Mouse (Mus musculus): Measurements from ENCODE around the gene Trpv4. TPM values are rescaled to one million over a fixed set of nuclear protein-coding genes. Genes with fewer than 3 reads are reported as not detected.
A peak's percentile ranks its signal among the peaks of the same experiment; 100 is the strongest.

Trpv4 gene
- polyA plus RNA-seq, 1 experiment from 2014 or later: 0.55 TPM

DNA sequence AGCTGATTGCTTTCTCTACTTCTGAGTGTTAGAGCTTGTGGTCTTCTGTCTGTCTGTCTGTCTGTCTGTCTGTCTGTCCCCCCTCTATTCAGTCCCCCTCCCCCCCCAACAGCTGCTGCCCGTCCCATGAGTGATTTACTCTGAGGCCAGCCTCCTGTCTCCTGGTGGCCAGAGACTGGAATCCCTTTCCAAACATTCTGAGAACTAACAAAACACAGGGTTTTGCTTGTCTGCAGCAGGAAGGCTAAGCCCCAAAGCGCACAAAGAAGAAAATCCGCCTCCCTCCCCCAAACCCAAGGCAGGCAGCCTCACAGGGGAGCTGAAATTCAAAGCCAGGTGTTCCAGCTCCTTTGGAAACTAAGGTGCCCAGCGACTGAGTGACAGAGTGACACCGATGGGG lies 72.5 kb downstream of the Trpv4 start:
- H3K27ac ChIP-seq (ENCODE audit: low read depth, low read length): 0 out of 2 replicates have a peak overlapping the region, but pooled peaks have one; percentile 1
- no peak for ATAC-seq
- no peak for DNase-seq (ENCODE audit: low spot score)
- H3K4me1 ChIP-seq (ENCODE audit: control insufficient read depth, insufficient read depth, low read length): peaks cover 35% of the 10 kb centered on the region
- no peaks in the 10 kb centered on the region for H3K9me3 ChIP-seq (replicated peaks; ENCODE audit: control insufficient read depth, low read length)
- H3K4me3 ChIP-seq (ENCODE audit: low read depth, low read length): no peak overlapping the region
- no peak overlapping the region for H3K9ac ChIP-seq (ENCODE audit: low read length)
- 11% methylated on average over 5 of the region's 5 CpGs for WGBS
- no peaks in the 10 kb centered on the region for H3K36me3 ChIP-seq (ENCODE audit: control insufficient read depth, insufficient read depth, low read length)
- peaks cover 6% of the 10 kb centered on the region; the same call in 1 of the 2 replicates for H3K27me3 ChIP-seq (replicated peaks; ENCODE audit: control insufficient read depth, insufficient read depth, low read length)
- no peak overlapping the region for H3K4me2 ChIP-seq (ENCODE audit: low read length)

DNA sequence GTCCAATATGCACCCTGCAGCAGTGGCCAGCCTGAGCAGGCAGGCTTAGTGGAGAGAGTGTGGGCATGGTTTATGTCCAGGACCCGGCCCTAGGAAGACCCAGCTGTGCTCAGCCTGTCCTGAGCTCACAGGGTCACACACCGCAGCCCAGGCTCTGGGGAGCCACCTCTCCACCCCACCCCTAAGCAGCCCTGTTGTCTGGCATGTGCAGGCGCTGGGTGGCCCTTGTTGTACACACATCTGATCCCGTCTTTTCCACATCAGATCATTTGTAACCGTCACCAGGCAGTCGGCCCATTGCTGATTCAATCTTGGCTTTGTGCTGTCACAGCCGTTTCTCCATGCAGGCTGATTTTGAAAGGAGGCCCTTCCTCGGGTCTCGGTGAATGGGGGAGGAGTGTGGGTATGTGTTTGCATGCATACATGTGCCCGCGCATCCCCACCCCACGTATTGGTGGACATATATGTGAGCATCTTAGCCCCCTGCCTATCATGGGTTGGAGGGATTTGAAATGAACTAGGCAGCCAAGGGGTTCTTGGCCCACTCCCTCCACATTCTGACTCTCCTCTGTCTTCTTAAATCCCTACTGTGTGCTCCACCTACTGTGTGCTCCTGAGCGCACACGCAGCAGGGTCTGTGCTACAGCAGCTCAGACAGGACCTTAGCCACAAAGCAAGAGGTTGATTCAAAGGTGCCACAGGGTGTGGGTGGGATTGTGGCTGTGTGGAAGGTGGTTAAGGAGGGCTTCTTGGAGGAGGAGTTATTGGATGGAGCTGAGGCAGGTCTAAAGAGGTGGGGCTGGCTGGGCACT lies 73.7 kb downstream of the Trpv4 start:
- ATAC-seq (0 out of 2 replicates have a peak, but pooled peaks have one; percentile 21), DNase-seq (ENCODE audit: low spot score) (no peak)
- no peak overlapping the region for H3K9ac ChIP-seq (ENCODE audit: low read length)
- no peaks in the 10 kb centered on the region for H3K36me3 ChIP-seq (ENCODE audit: control insufficient read depth, insufficient read depth, low read length)
- WGBS: 31% methylated on average over 14 of the region's 14 CpGs
- peaks cover 25% of the 10 kb centered on the region for H3K4me1 ChIP-seq (ENCODE audit: control insufficient read depth, insufficient read depth, low read length)
- no peak overlapping the region for H3K4me3 ChIP-seq (ENCODE audit: low read depth, low read length)
- peaks cover 11% of the 10 kb centered on the region for H3K27me3 ChIP-seq (replicated peaks; ENCODE audit: control insufficient read depth, insufficient read depth, low read length)
- no peaks in the 10 kb centered on the region for H3K9me3 ChIP-seq (replicated peaks; ENCODE audit: control insufficient read depth, low read length)
- 0 out of 2 replicates have a peak overlapping the region, but pooled peaks have one; percentile 36 for H3K27ac ChIP-seq (ENCODE audit: low read depth, low read length)
- H3K4me2 ChIP-seq (ENCODE audit: low read length): no peak overlapping the region

DNA sequence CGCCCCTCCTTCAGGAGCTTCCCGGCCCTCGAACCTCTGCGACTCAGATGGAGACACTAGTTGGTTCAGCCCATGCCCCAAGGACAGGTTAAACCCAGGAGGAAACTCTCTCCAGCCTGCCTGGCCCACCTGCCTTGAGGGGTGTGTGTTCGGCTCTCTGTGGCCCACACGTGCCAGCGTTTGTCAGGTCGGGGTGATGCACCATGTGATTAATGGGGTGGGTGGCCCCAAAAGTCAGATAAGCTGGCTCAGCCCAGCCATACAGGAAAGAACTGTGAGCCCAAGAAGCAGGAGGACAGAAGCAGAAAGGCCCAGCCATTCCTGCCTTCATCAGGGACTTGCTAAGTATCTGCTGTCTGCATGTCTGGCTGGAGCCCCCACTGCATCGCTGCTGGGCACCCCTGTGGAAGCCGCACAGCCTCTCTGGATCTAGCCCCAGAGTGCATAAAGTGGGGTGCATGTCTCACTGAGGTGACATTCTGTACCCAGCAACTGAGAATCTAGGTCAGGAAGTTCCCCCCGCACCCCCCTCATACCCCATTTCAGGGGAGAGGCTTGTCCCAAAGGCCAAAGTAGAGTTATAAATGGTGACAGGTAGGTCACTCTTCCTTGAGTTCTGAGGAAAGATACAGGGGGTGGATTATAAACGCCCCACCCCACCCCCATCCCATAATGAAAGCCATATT lies 74.6 kb downstream of the Trpv4 start:
- peaks cover 19% of the 10 kb centered on the region for H3K27me3 ChIP-seq (replicated peaks; ENCODE audit: control insufficient read depth, insufficient read depth, low read length)
- no peaks in the 10 kb centered on the region for H3K36me3 ChIP-seq (ENCODE audit: control insufficient read depth, insufficient read depth, low read length)
- H3K4me3 ChIP-seq (ENCODE audit: low read depth, low read length): no peak overlapping the region
- no peak overlapping the region for H3K4me2 ChIP-seq (ENCODE audit: low read length)
- H3K4me1 ChIP-seq (ENCODE audit: control insufficient read depth, insufficient read depth, low read length): peaks cover 20% of the 10 kb centered on the region
- no peak overlapping the region for H3K9ac ChIP-seq (ENCODE audit: low read length)
- 87% methylated on average over 12 of the region's 12 CpGs for WGBS
- ATAC-seq (no peak), DNase-seq (ENCODE audit: low spot score) (no peak)
- no peak overlapping the region for H3K27ac ChIP-seq (ENCODE audit: low read depth, low read length)
- no peaks in the 10 kb centered on the region for H3K9me3 ChIP-seq (replicated peaks; ENCODE audit: control insufficient read depth, low read length)

DNA sequence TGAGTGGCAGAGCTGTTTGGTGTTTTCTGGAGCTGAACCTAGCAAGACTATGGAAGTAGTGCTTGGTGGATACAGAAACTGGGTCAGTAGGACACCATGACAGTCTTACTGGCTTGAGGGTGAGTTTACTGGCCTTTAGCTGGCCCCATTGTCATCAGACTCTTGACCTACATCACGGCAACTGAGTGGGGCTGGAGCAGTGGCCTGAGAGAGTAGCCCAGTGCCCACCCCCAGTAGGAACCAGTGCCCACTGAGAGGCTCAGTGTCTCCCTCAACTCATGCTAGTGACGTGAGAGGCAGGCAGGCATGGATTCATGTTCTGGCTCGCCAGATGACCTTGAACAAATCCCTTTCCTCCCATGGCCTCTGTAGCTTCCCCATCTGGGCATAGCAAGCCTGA lies 75.2 kb downstream of the Trpv4 start:
- 83% methylated on average over 3 of the region's 3 CpGs for WGBS
- ATAC-seq (no peak), DNase-seq (ENCODE audit: low spot score) (no peak)
- Histone ChIP-seq H3K9me3 (replicated peaks; ENCODE audit: control insufficient read depth, low read length) (no peaks in the 10 kb centered on the region), H3K4me3 (ENCODE audit: low read depth, low read length) (no peak overlapping the region), H3K27me3 (replicated peaks; ENCODE audit: control insufficient read depth, insufficient read depth, low read length) (peaks cover 20% of the 10 kb centered on the region), H3K27ac (ENCODE audit: low read depth, low read length) (no peak overlapping the region), H3K36me3 (ENCODE audit: control insufficient read depth, insufficient read depth, low read length) (no peaks in the 10 kb centered on the region), H3K4me2 (ENCODE audit: low read length) (no peak overlapping the region), H3K4me1 (ENCODE audit: control insufficient read depth, insufficient read depth, low read length) (peaks cover 20% of the 10 kb centered on the region), H3K9ac (ENCODE audit: low read length) (no peak overlapping the region)

DNA sequence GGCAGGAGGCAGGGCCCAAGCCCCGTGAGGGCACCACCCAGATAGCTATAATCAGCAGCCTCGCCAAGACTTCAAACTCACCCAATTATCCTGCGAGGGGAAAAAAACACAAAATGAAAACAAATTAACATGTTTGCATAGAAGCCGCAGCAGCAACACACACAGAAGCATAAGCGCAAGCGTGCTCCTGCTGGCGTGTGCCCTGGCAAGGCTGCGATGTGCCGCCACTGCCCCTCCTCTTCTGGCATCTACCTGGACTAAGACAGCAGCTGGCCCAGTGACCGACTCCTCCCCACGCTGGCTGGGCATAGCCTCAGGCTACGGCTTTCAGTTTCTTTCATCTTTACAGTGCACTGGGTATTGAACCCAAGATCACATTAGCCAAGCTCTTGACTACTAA lies 76.7 kb downstream of the Trpv4 start:
- H3K4me1 ChIP-seq (ENCODE audit: control insufficient read depth, insufficient read depth, low read length): peaks cover 29% of the 10 kb centered on the region

DNA sequence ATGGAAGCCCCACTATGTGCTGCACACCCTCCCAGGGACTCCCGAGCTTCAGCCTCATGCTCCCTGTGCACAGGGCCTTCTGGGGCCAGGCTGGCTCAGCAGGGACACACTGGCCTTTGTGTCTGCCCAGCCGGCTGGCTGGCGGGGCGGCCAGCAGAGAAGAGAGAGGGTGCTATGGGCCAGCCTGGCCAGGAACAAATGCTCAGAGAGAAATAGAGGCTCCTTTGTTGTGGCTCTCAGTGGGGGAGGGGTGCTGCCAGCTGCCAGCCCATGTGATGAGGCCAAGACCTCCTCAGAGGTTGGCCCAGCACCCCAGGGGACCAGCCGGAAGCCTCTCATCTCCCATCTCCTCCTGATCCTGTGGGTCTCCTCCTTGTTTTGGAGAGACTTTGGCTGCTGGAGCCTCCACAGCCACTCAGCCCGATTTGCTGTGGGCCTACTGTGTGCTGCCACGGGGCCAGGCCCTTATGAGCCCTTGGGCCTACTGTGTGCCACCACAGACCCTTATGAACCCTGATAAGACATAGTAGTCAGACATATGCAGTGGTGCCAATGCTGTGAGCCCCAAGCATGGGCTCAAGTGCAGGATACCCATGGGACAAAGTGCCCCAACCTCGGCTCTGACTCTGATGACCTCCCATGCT lies 78.4 kb downstream of the Trpv4 start:
- H3K9ac ChIP-seq (ENCODE audit: low read length): no peak overlapping the region
- H3K4me3 ChIP-seq (ENCODE audit: low read depth, low read length): no peak overlapping the region
- no peak overlapping the region for H3K4me2 ChIP-seq (ENCODE audit: low read length)
- peaks cover 18% of the 10 kb centered on the region for H3K27me3 ChIP-seq (replicated peaks; ENCODE audit: control insufficient read depth, insufficient read depth, low read length)
- DNase-seq (ENCODE audit: low spot score) (no peak), ATAC-seq (no peak)
- peaks cover 39% of the 10 kb centered on the region for H3K4me1 ChIP-seq (ENCODE audit: control insufficient read depth, insufficient read depth, low read length)
- no peaks in the 10 kb centered on the region for H3K36me3 ChIP-seq (ENCODE audit: control insufficient read depth, insufficient read depth, low read length)
- H3K27ac ChIP-seq (ENCODE audit: low read depth, low read length): no peak overlapping the region
- H3K9me3 ChIP-seq (replicated peaks; ENCODE audit: control insufficient read depth, low read length): no peaks in the 10 kb centered on the region
- 61% methylated on average over 8 of the region's 8 CpGs for WGBS

More for the DNA sequence above, 76.7 kb downstream of the Trpv4 start:
- 0 out of 2 replicates have a peak overlapping the region, but pooled peaks have one; percentile 7 for H3K4me2 ChIP-seq (ENCODE audit: low read length)
- H3K27me3 ChIP-seq (replicated peaks; ENCODE audit: control insufficient read depth, insufficient read depth, low read length): peaks cover 20% of the 10 kb centered on the region
- H3K9me3 ChIP-seq (replicated peaks; ENCODE audit: control insufficient read depth, low read length): no peaks in the 10 kb centered on the region
- ATAC-seq (peak; percentile 38; the same call in 1 of the 2 replicates), DNase-seq (ENCODE audit: low spot score) (peak; percentile 82)
- WGBS: 33% methylated on average over 12 of the region's 12 CpGs
- no peak overlapping the region for H3K27ac ChIP-seq (ENCODE audit: low read depth, low read length)
- H3K36me3 ChIP-seq (ENCODE audit: control insufficient read depth, insufficient read depth, low read length): no peaks in the 10 kb centered on the region
- H3K9ac ChIP-seq (ENCODE audit: low read length): no peak overlapping the region
- no peak overlapping the region for H3K4me3 ChIP-seq (ENCODE audit: low read depth, low read length)

DNA sequence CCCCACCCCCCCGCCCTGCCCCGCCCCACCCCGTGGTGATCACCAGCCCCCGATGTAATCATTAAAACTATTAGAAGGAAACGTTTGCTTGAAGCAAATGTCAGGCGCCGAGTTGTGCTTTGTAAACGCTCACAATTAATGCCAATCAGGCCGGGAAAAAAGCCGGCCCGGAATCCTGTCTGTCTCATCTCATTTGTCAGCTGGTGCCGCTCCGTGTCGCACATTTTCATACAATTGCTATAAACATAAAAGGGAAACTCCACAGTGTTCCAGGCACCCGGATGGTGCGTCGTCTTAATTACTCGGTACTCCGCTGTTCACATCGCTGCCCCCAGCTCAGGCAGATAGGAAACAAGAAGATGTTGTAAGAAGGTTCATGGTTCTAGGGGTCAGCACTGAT lies 79.9 kb downstream of the Trpv4 start:
- no peaks in the 10 kb centered on the region for H3K36me3 ChIP-seq (ENCODE audit: control insufficient read depth, insufficient read depth, low read length)
- ATAC-seq: peak; percentile 27; the same call in 1 of the 2 replicates
- peak; percentile 82 for DNase-seq (ENCODE audit: low spot score)
- no peaks in the 10 kb centered on the region for H3K9me3 ChIP-seq (replicated peaks; ENCODE audit: control insufficient read depth, low read length)
- H3K4me3 ChIP-seq (ENCODE audit: low read depth, low read length): no peak overlapping the region
- peak overlapping the region; percentile 21; the same call in 1 of the 2 replicates for H3K27ac ChIP-seq (ENCODE audit: low read depth, low read length)
- 12% methylated on average over 20 of the region's 20 CpGs for WGBS
- peaks cover 19% of the 10 kb centered on the region; the same call in 1 of the 2 replicates for H3K27me3 ChIP-seq (replicated peaks; ENCODE audit: control insufficient read depth, insufficient read depth, low read length)
- no peak overlapping the region for H3K4me2 ChIP-seq (ENCODE audit: low read length)
- no peak overlapping the region for H3K9ac ChIP-seq (ENCODE audit: low read length)
- H3K4me1 ChIP-seq (ENCODE audit: control insufficient read depth, insufficient read depth, low read length): peaks cover 47% of the 10 kb centered on the region

DNA sequence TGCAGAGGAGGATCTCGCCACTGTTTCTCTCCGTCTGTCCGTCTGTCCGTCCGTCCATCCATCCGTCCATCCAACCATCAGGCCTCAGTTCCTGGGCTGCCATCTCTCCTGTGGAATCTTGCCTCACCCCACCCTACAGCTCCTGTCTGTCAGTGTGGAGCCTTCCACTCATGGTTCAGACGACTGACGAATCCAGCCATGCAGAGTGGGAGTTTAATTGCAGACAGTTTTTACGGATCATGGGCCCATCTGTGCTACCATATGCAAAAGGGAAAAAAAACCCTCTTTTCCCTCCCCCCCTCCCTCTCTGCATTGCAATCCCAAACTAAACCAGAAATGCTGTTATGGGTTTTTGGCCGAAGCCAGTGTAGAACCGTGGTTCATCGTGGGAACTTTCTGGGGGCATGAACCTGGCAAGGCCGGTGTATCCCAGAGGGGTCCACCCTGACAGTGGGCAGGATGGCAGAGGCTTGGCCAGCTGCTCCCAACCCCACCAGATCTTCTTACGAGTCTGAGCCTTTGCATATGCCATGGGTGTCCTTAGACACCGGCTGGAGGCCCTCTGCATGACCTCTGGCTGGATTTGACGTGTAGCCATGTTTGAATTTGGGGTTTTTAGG lies 82.1 kb downstream of the Trpv4 start:
- H3K9ac ChIP-seq (ENCODE audit: low read length): no peak overlapping the region
- peak overlapping the region; percentile 26; the same call in 1 of the 2 replicates for H3K4me2 ChIP-seq (ENCODE audit: low read length)
- no peak overlapping the region for H3K27ac ChIP-seq (ENCODE audit: low read depth, low read length)
- no peaks in the 10 kb centered on the region for H3K36me3 ChIP-seq (ENCODE audit: control insufficient read depth, insufficient read depth, low read length)
- H3K9me3 ChIP-seq (replicated peaks; ENCODE audit: control insufficient read depth, low read length): no peaks in the 10 kb centered on the region
- 80% methylated on average over 16 of the region's 16 CpGs for WGBS
- no peak overlapping the region for H3K4me3 ChIP-seq (ENCODE audit: low read depth, low read length)
- ATAC-seq: no peak; the same call in 1 of the 2 replicates
- peaks cover 61% of the 10 kb centered on the region for H3K4me1 ChIP-seq (ENCODE audit: control insufficient read depth, insufficient read depth, low read length)
- DNase-seq (ENCODE audit: low spot score): peak; percentile 78
- peaks cover 19% of the 10 kb centered on the region; the same call in 1 of the 2 replicates for H3K27me3 ChIP-seq (replicated peaks; ENCODE audit: control insufficient read depth, insufficient read depth, low read length)

All from forebrain, embryonic 14.5 days (tissue).